Mouse (Mus musculus) heart, postnatal 36 days (tissue): ENCODE data around the gene Tnni2. TPM values are rescaled to one million over a fixed set of nuclear protein-coding genes. Genes with fewer than 3 reads are reported as not detected.

Source experiments
- DNase-seq, 2 experiments: peaks; one replicate each; pipeline ENCODE4 v3.0.0; 2021 to 2022
- intact Hi-C: fragments of 180-260 bp; cut with DNase I; formaldehyde crosslinking; loops from one replicate; pipeline ENCODE4 v1.15.1; 2025
- total RNA-seq, 2 experiments: library from RNA; stranded (reverse); gene quantifications; 2 replicates each; pipeline ENCODE4 v1.2.3; 2021

Tnni2 gene
- total RNA-seq, 2 experiments from 2014 or later = 1.6 to 3.4 TPM

DNA sequence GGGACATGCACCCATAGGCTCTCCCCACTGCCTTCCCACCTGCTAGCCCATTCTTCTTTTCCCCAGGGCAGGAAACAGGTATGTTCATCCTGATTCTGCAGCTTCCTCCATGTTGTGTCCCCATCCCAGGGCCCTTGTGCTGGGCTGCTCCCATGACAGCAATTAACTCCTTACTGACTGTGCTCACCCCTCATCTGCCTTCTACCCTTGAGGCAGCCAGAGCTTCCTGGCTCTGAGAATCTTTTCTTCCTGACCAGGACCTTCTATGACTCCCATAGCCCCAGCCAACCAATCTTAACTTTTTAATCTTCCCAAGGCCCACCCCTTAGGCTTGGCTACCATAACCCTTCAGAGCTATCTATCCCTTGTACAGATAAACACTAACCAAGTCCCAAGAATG, 37.7 kb downstream of the Tnni2 start:
- intact Hi-C loops = no loop called here
- no peak for DNase-seq

DNA sequence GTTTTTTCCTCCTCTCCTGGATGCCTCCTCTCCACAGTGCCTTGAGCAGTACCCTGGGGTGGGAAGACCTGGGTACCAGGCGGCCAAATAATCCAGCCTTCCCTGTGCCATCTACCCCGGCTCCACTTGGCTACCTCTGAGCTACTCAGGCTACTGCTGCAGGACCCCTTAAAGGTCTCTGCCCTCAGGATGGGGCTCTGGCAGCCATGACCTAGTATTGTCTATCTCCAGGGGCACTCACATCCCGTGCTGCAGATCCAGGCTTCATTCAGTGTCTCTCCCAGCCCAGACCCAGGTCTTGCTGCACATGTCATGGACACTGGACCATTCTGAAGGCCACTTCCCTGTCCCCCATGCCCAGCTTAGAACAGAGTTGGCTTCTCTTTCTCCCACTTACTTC, 38.3 kb downstream of the Tnni2 start:
- no peak for DNase-seq
- intact Hi-C loops = no loop called here

DNA sequence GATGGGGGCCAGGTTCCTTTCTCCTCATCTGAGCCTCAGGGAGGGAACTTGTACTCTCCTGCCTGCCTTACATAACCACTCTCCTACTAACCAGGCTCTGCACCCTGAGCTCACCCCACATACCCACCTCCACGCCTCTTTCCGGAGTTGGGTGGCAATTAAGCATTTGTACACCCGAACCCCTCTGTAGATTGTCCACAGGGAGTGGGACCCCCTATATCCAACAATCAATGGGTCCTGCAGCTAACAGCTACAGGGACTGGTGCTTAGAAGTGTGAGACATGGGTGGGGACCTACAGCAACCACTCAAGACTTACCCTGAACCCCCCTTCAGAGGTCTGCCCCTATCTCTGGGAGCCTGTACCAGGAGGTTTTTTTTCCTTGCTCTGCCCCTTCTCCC, 39.1 kb downstream of the Tnni2 start:
- no peak for DNase-seq
- intact Hi-C loops = loop anchor here (1.0 kb wide), 1 partner anchor 100 kb away; no protein-coding TSS in a partner anchor

- intact Hi-C loops = loop anchor here (1.0 kb wide), 1 partner anchor 99 kb away; no protein-coding TSS in a partner anchor
- peak; percentile 76 to 78 for DNase-seq
These were observed 39.6 kb downstream of the Tnni2 start for GRCm38 (mm10) chr7:142481186-142481567.

- intact Hi-C loops = loop anchor here (1.0 kb wide), 1 partner anchor 99 kb away; no protein-coding TSS in a partner anchor
- DNase-seq = peak; percentile 62 to 80
These were observed 40.1 kb downstream of the Tnni2 start for GRCm38 (mm10) chr7:142481568-142482255.

DNA sequence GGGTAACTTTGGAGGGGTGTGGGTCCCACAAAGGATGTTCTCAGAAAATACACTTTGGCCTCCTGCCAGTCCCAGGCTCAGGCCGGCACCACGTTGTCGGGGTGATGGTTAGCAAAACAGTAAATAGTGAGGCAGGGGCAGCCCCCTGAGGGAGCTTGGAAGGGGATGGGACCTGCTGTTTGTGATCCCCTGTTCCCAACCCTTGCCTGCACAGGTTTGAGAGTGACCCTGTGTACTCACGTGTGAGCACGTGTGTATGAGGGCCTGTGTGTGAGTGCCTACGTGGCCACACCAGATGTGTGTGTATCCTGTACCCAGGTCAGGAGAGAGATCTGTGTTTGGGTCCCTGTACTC, 40.6 kb downstream of the Tnni2 start:
- intact Hi-C loops = no loop called here
- DNase-seq = peak in 1 of 2 experiments; percentile 41

DNA sequence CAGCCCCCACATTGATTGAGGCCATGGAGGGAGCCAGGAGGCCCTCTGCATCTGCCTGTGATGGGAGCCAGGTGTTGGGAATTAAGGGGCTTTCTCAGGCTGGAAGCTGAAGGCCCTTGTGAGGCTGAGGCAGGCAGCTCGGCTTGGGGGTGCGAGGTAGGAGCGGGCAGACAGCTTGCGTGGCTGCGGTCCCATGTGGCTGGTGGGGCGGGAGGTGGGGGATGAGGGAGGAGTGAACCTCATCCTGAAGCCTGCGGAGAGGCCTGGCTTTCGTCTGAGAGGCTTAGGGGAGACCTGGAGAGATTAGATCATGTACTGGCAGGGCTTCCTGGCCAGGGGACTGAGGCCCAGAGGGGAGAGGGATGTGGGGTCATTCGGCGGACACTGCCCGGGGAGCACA, 41.5 kb downstream of the Tnni2 start:
- intact Hi-C loops = no loop called here
- DNase-seq = peak in 1 of 2 experiments; percentile 40

- DNase-seq = peak; percentile 70 to 71
- intact Hi-C loops = no loop called here
These were observed 43.2 kb downstream of the Tnni2 start for GRCm38 (mm10) chr7:142484780-142485179.

DNA sequence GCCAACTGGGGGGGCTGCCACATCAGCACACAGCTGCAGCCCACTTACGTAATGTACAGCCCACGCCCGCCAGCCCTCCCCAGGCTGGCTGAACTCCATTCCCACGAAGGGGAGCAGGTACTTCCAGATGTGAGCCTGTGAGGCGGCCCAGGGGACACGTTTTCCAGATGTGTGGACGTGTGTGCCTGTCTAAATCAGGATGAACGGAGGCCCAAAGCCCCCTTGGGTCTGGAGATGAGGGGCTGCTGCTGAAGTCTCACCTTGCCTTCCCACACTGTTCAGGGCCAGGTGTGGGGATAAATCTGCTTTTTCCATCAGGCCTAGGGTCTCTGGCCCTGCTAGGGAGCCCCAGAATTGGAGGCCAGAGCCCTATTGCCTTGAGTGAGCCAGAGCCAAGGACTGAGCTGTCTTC, 45.1 kb downstream of the Tnni2 start:
- no peak for DNase-seq
- intact Hi-C loops = no loop called here

- intact Hi-C loops = no loop called here
- no peak for DNase-seq
These were observed 45.8 kb downstream of the Tnni2 start for GRCm38 (mm10) chr7:142487341-142487859.

- intact Hi-C loops = no loop called here
- DNase-seq = no peak
These were observed 46.4 kb downstream of the Tnni2 start for GRCm38 (mm10) chr7:142488053-142488452.

GRCm38 (mm10) chr7:142493535-142493934, 51.9 kb downstream of the Tnni2 start:
- intact Hi-C loops = no loop called here
- DNase-seq = no peak

Other genes starting within 250 kb of the Tnni2 start
- gene Krtap5-3, start 240.4 kb upstream of the Tnni2 start, total RNA-seq = not detected
- not detected for gene Gm7579, start 229.9 kb upstream of the Tnni2 start, total RNA-seq
- gene Krtap5-5, start 211.8 kb upstream of the Tnni2 start, total RNA-seq = not detected
- gene Gm40460, start 200.7 kb upstream of the Tnni2 start, total RNA-seq = not detected
- gene Gm2431, start 183.5 kb upstream of the Tnni2 start, total RNA-seq = not detected
- gene Gm4559, start 167.4 kb upstream of the Tnni2 start, total RNA-seq = not detected
- gene Krtap5-1, start 144.7 kb upstream of the Tnni2 start, total RNA-seq = not detected
- gene Krtap5-4, start 138.3 kb upstream of the Tnni2 start, total RNA-seq = not detected
- gene Ifitm10, start 68.1 kb upstream of the Tnni2 start, total RNA-seq = 1 to 10 TPM; 1.8 to 2.0 TPM
- gene Gm49369, start 59.1 kb upstream of the Tnni2 start, total RNA-seq = 1 to 10 TPM in 1 of 2 experiments, under 1 TPM in 1; 0.72 to 8.2 TPM
- gene Ctsd, start 53.8 kb upstream of the Tnni2 start, total RNA-seq = 100 to 1,000 TPM; 830 to 843 TPM
- gene Syt8, start 7.0 kb upstream of the Tnni2 start, total RNA-seq = not detected
- 10 to 100 TPM; 31.7 to 40.4 TPM for gene Lsp1, start 19.0 kb downstream of the Tnni2 start, total RNA-seq
- gene Tnnt3, start 57.0 kb downstream of the Tnni2 start, total RNA-seq = under 1 TPM; 0.61 to 0.68 TPM
- gene Mrpl23, start 90.9 kb downstream of the Tnni2 start, total RNA-seq = 10 to 100 TPM; 12.8 to 13.1 TPM
- gene Igf2, start 225.0 kb downstream of the Tnni2 start, total RNA-seq = 10 to 100 TPM; 78.1 to 89.2 TPM
- under 1 TPM in 1 of 2 experiments, not detected in 1; 0.08 TPM for gene Gm49394, start 228.1 kb downstream of the Tnni2 start, total RNA-seq